Mouse (Mus musculus) adrenal gland, adult 8-10 months (tissue): ENCODE measurements around the gene Ak8. TPM values are rescaled to one million over a fixed set of nuclear protein-coding genes. Genes with fewer than 3 reads are reported as not detected.
A peak's percentile ranks its signal among the peaks of the same experiment; 100 is the strongest.

ENCODE experiments used
- DNase-seq: peaks from one replicate; pipeline ENCODE4 v3.0.0; 2022
- total RNA-seq, 4 experiments: library from RNA; stranded (reverse); gene quantifications; 2 replicates each; pipeline ENCODE4 v1.2.4; 2022

Gene Ak8
- total RNA-seq, 4 experiments from 2014 or later, result 0.20 to 0.80 (median 0.62) TPM

GRCm38 (mm10) chr2:28737112-28737511, 37.1 kb downstream of the Ak8 start:
- DNase-seq, result no peak

GRCm38 (mm10) chr2:28740159-28740558, 40.2 kb downstream of the Ak8 start:
- no peak for DNase-seq

- no peak for DNase-seq
Measured at GRCm38 (mm10) chr2:28742701-28743100, 42.7 kb downstream of the Ak8 start.

GRCm38 (mm10) chr2:28746682-28747332, 46.8 kb downstream of the Ak8 start:
- DNase-seq, result no peak

GRCm38 (mm10) chr2:28747705-28748104, 47.7 kb downstream of the Ak8 start:
- DNase-seq, result peak; percentile 23

GRCm38 (mm10) chr2:28751186-28751585, 51.2 kb downstream of the Ak8 start:
- no peak for DNase-seq

GRCm38 (mm10) chr2:28751658-28752057, 51.7 kb downstream of the Ak8 start:
- DNase-seq, result no peak

GRCm38 (mm10) chr2:28752388-28752787, 52.4 kb downstream of the Ak8 start:
- no peak for DNase-seq

GRCm38 (mm10) chr2:28755451-28755850, 55.5 kb downstream of the Ak8 start:
- peak; percentile 68 for DNase-seq

GRCm38 (mm10) chr2:28756201-28756600, 56.2 kb downstream of the Ak8 start:
- DNase-seq, result no peak

- DNase-seq, result no peak
Measured at GRCm38 (mm10) chr2:28759441-28759840, 59.5 kb downstream of the Ak8 start.

- no peak for DNase-seq
Measured at GRCm38 (mm10) chr2:28766590-28766989, 66.6 kb downstream of the Ak8 start.

GRCm38 (mm10) chr2:28767041-28767440, 67.1 kb downstream of the Ak8 start:
- DNase-seq, result no peak

- no peak for DNase-seq
Measured at GRCm38 (mm10) chr2:28770697-28771096, 70.7 kb downstream of the Ak8 start.

GRCm38 (mm10) chr2:28774073-28774472, 74.1 kb downstream of the Ak8 start:
- no peak for DNase-seq

- DNase-seq, result no peak
Measured at GRCm38 (mm10) chr2:28776728-28777127, 76.8 kb downstream of the Ak8 start.

GRCm38 (mm10) chr2:28780001-28780782, 80.2 kb downstream of the Ak8 start:
- no peak for DNase-seq

GRCm38 (mm10) chr2:28781310-28781709, 81.3 kb downstream of the Ak8 start:
- DNase-seq, result no peak

GRCm38 (mm10) chr2:28786355-28787066, 86.5 kb downstream of the Ak8 start:
- DNase-seq, result no peak

- no peak for DNase-seq
Measured at GRCm38 (mm10) chr2:28787067-28787619, 87.2 kb downstream of the Ak8 start.

- no peak for DNase-seq
Measured at GRCm38 (mm10) chr2:28792931-28793610, 93.1 kb downstream of the Ak8 start.

GRCm38 (mm10) chr2:28794623-28795022, 94.7 kb downstream of the Ak8 start:
- no peak for DNase-seq
